Mouse (Mus musculus): Measurements from ENCODE around the gene Myo15b.

Myo15b gene

DNA sequence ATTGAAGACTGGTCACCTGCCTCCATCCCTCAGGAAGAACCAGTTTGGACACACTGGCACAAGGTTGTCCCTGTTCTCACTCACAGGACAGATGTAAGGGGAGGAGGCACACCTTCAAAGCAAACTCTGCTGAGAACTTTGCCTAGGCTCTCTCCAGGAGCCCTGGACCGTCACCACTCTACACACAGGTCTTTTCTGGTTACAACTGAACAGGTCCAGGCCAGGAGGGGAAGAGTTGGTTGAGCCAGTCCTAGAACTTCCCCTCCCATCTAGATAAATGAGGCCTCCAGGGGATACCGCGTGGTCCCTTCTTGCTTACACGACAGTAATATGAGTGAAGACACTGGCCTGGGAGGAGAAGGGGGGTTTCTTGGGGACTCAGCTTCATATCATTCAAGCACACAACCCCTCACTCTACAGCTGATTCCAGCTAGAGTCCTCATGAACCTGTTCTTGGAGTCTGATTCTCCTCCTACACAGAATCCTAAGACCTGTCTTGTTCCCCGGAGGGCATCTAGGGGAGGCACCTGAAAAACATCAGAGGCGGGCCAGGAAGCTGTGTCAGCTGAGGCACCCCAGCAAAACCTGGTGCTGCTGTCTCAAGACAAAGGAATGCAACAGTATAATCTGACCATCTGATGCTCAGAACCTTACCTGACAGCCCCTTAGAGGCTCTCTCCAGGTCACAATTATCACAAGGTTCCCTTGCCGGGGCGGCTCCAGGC, 46.2 kb downstream of the Myo15b start:
- no peak for DNase-seq

DNA sequence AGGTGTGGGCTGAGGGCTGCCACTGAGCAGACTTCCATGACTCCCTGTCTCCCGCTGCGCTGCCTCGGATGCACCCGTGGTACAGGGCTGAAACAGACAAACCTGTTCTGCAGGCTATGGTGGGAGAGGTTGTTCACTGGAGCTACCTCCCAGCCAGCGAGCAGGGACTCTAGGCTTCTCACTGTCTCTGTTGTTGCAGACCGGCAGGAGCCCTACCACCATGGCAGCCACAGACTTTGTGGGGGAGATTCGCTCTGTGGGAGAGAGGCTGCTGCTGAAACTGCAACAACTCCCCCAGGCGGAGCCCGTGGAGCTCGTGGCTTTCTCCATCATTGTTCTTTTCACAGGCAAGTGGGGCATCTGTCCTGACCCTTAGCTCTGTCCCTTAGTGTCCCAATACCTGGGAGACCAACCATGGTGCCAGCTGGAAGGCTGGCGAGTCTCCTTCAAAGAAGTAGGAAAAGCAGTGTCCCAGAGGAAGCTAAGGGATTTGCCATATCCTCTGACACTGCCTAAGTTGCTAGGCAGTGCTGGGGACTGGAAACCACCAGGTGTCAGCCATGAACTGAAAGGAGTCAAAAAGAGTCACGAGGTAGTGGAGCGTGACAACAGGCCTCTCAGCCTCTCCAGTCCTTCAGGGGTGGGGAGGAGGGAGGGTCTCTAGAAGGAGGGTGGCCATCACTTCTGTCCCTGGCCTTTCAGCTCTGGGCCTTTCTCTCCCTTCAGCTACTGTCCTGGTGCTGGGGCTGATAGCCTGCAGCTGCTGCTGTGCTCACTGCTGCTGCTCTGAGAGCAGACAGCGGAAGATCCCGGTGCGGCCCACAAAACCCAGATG, 47.0 kb downstream of the Myo15b start:
- peak; percentile 31 for DNase-seq

DNA sequence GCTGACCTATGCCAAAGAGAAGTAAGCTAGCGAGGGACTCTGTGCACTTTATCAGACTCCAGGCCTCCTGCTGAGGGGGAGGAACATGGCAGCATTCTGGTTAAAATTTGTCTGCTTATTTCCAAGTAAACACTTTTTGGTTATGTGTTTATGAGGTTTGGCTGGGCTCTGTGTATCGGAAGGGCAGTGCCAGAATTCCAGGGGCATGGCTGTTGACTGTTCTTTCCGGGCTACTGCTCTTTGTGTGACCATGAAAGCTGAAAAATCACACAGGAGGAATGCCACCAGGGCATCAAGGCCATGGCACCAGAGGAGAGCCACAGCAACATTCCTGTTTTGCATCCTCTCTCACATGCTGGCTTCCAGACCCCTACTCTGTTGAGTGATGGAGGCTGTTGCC, 47.9 kb downstream of the Myo15b start:
- DNase-seq, result no peak

DNA sequence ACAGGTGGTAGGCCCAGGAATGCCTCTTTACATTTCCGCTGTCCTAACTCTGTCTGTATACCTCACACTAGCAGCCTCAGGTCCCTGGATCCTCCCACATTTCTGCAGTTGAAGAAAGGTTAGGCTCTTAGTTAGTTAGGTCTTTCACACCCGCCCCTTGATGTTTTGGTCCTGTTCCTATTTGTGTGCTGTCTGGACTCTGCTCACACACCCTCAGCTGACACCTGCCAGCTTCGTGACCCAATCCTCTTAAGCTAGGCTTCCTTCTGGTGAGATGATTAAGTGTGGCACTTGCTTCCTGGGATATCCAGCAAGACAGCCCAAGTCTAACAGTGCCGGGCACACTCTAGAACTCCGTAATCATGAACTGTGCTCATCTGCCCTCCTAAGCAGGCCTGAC, 48.3 kb downstream of the Myo15b start:
- DNase-seq, result no peak

DNA sequence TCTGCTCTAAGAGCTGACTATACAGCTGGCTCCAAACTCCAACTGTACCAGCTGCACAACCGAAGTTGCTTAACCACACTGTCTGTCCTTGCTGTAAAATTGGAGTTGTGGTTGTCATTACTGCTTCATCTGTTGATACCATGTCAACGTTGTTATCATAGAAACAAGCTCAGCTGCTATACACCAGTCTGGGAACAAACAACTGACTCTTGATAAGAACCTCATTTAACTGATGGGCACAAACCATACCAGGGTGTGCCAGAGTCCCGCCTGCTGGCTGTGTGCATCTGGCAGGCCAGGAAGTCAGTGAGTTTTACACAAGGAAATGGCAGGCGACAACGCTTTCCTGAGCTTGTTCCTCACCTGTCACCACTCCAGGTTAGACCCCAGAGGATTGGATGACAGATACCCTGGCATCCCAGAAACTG, 52.9 kb downstream of the Myo15b start:
- no peak for DNase-seq

DNA sequence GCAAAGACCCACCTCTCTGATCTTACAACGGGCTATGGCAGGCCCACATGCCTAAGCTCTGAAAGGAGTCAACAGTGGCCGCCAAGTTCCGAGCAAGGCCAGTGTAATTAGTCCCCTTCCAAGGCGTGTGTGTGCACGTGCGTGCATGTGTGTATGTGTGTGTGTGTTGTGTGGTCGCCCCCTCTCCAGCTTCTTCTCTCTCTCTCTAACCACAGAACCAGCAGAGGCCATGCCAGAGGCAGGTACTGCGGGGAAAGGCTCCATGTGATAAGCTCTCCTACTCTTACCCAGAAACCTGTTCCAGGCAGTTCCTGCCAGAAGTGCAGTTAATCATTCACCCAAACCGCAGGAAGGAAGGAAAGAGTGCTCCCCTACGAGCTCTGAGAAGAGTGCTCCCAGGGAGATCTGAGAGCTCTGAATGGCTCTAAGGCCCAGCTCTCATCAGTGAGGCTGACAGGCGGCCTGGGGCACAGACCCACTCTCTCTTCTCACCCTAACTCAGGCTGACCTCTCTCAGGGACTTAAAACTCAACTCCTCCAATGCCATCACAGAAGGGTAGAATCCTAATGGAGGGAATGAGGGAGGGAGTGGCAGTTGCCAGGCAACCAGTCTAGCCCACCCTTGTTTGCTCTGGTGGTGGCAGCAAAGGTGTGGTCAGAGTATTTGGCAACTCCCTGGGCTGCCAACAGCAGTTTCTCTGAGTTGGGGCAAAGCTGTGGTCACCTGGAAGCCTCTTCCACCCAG, 53.6 kb downstream of the Myo15b start, which contains the start of gene Smim6:
TSS of gene Smim6 (plus strand) at position 386 of the 745 bp plus-strand sequence.
- no peak for DNase-seq

DNA sequence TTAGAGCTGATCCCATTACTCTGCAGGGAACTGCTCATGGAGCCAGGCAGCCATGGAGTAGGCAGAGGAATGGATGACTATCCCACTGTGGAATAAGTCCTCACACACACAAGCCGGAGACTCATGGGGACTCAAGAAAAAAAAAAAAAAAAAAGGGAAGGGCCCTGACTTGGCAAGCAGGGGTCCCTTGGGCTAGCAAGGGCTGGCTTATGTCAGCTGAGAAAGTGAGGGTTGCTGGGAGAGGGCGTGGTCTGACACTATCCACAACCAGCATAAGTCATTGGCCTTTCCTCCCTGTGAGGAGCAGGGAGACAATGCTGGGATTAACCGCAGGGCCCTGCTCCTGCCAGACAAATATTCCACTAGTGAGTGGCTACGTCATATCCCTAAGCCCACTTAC, 58.4 kb downstream of the Myo15b start:
- no peak for DNase-seq

DNA sequence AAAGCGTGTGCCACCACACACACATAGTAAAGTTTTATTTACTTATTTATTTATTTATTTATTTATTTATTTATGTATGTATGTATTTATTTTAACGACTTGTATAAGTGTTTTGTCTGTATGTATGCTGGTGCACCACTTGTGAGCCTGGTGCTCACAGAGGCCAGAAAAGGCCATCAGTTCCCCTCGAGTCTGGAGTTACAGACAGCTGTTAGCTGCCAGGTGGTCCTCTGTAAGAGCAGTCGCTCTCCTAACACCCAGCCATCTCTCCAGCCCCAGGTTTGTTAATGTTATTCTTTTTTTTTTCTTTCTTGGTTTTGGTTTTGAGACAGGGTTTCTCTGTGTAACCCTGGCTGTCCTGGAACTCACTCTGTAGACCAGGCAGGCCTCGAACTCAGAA, 60.4 kb downstream of the Myo15b start:
- DNase-seq, result no peak

DNA sequence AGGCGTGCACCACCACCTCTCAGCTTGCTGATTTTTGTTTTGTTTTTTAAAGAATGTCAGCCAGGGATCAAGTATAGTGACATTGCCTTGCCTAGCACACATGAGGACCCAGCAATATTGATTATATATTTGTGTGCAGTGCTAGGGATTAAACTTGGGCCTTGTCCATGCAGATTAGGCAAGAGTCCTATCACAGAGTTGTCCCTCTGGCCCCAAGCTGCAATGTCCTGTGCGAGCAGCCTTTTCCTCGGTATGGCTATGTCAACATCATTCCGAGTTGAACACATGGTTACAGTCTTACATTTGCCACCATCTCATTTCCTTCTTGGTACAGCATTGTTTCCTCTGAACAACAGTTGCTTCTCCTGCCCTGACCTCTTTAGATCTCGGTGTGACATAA, 60.9 kb downstream of the Myo15b start:
- DNase-seq, result no peak

DNA sequence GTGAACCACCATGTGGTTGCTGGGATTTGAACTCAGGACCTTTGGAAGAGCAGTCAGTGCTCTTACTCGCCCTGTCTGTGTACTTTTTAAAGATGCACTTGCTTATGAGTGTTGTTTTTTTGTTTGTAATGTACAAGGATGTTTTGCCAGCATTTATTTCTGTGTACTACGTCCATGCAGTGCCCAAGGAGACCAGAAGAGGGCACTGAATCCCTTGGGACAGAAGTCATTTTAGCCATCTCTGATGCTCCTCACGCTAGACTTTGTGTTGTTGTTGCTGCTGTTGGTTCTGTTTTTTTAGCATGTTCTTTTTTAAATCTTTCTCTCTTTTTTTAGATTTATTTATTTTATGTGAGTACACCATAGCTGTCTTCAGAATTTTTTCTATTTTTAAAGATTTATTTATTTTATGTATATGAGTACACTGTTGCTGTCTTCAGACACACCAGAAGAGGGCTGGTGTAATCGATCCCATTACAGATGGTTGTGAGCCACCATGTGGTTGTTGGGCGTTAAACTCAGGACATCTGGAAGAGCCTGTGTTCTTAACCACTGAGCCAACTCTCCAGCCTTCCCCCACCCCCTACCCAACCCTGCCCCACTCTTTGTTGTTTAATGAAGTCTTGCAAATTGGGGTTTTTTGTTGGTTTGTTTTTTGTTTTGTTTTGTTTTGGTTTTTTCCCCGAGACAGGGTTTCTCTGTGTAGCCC, 62.1 kb downstream of the Myo15b start:
- DNase-seq, result peak; percentile 25

DNA sequence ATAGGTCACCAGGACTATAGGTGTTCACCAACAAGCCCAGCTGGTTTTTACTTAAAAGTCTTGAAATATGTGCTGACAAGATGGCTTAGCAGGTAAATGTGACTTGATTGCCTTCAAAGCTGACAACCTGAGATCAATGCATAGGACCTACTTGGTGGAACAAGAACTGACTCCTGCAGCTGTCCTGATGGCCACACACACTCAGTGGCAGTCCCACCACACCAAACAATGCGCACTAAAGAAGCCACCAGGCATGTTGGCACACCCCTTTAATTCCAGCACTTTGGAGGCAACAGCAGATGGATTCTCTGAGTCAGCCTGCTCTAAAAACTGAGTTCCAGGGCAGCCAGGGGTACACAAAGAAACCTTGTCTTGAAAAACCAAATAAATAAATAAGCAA, 63.8 kb downstream of the Myo15b start:
- no peak for DNase-seq

DNA sequence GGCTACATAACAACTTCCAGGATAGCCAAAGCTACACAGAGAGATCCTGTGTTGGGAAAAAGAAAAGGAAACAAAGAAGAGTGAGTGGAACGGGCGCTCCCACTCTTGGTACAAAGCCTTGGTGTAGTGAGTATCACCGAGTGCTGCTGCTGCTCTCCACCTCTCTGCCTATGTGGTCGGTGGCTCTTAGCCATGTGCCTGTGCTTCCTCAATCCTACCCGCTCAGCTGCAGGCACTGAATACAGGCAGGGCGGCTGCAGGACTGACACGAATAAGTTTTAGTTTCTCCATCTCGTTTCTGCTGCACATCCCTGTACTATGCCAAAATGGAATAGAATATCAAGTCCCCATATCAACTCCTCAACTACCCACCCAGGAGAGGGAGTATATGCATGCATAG, 70.8 kb downstream of the Myo15b start:
- no peak for DNase-seq

DNA sequence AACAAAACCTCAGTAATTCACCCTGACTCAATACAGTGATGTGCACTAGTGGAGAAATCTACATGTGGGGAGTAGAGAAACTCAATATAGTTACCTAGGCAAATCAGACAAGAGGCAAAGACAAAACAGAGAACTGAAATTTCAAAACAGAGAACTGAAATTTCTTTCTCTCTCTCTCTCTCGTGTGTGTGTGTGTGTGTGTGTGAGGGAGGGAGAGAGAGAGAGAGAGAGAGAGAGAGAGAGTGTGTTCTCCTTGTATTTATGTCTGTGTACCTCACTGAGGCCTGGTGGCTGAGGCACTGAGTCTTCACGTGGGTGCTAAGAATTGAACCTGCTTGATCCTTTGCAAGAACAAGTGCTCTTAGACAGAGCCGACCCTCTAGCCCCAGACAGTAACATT, 71.6 kb downstream of the Myo15b start:
- no peak for DNase-seq

DNA sequence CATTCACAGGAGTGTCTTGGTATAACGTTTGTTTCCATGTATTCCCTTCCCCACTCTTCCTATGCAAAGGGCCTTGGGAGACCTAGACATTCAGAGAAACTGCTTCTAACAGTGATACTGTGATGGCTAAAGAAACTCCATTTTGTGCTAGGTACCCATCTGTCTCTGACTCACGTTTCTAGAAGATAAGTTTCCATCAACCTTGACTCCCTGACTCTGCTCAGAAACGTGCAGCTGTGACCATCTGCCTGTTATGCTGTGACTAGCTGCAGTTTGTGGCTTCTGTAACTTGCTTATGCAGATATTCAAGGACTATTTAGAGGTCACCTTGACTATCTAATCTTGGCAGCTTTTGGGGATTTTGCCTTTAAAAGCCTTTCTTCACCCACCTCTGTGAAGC, 73.0 kb downstream of the Myo15b start:
- no peak for DNase-seq

DNA sequence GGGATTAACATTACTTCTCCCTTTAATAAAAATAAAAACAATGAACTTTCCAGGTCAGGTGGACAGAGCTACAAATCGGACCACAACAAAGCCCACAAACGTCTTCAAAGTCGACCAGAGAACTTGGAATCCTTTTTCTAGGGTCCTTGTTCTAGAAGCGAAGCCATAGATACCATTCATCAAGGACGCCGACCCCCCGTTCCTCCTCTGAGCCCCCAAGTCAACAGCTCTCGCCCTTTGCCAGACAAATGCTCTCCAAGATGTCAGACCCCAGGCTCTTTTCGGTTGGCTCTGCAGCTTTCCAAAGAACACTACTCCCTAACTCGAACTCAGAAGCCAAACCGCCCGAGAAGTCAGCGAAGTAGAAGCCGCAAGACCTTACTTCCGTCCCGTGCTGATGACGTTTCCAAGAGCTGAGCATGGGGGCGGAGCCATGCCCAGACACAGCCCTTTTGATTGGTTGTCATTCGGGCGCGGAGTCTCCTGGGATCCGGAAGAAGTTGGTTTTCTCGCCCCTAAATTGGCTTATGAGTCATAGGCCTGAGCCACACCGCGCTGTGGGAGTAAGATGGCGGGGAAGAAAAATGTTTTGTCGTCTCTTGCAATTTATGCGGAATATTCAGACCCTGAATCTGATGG, 75.0 kb downstream of the Myo15b start, which contains the start of the genes Sap30bp and Recql5:
TSS of gene Sap30bp (plus strand) at position 175 of the 639 bp plus-strand sequence.
TSS of gene Recql5 (minus strand) at position 370 of the 639 bp plus-strand sequence.
- DNase-seq, result peak; percentile 98

DNA sequence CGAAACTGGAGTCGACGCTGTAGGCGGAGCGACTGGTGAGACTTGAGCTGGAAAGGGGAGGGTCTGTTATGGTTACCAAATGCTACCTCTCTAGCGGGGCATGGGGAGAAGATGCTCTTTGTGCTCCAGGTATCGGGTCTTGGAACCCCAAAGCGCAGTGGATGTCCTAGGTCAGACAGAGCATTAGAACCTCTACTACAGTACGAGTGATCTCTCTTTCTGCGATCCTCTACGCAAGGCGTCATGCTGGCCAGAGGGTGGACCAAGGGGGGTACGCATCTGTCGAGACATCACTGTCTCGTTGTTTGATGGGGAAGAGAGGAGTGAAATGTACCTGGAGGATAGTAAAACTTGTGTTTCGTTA, 75.5 kb downstream of the Myo15b start:
- DNase-seq, result no peak

DNA sequence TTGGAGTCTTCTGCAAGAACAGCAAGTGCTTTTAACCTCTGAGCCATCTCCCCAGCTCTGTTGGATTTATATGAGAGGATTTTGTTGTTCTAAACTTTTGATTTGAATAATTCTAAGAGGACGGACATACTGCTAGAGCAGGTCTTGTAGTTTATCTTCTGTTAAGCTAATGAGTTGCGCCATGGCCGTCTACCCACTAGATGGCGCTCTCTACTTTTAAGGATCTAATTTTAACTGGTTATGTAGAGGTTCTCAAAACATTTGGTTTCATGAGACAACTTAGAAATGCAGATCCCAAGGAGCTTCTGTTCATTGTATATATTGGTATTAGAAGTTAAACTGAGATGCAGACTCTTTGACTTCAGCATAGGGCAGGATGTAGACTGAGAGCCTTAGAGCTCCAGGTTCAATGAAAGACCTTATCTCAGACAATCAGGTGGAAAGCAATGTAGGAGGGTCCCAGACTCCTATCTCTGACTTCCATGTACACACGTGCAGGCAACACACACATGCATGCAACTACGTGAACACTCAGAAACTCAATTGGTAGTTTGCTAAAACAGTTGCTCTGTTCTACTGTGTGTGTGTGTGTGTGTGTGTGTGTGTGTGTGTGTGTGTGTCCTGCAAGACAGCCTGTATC, 81.6 kb downstream of the Myo15b start:
- peak; percentile 55 for DNase-seq

DNA sequence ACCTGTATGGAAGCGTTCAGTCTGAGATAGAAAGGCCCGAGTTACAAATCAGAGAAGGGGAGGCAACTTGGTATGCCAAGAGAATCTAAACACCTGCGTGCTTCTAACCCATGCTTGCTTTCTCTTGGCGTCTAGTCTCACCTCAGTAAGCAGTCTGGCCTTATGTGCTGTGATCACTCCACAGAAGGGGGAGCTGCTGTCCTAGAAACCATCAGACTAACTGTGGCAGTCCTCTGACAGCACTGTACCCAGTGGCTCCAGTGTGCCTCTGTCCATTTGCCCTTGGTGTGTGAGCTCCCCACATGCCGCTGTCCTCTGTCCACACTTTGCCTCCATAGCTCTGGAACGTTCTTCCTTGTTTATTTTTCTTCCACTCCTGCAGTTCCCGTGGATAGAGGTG, 83.8 kb downstream of the Myo15b start:
- no peak for DNase-seq
